Mouse (Mus musculus) hindbrain, embryonic 15.5 days (tissue): ENCODE data around the gene Miox. TPM values are rescaled to one million over a fixed set of nuclear protein-coding genes. Genes with fewer than 3 reads are reported as not detected.

Experiments used
- microRNA-seq: library from miRNA; unstranded; fragments of <30 nt; microRNA quantifications from one replicate; pipeline ENCODE4, GENCODE M21; 2016
- polyA plus RNA-seq: library from polyadenylated mRNA; unstranded; fragments of >200 nt; fragmentation: Nextera tagmentation; extraction: Ambion mirVana; gene quantifications from 2 replicates; pipeline ENCODE4 v1.2.1, GENCODE M21; 2015

Gene Miox
- polyA plus RNA-seq, 1 experiment from 2014 or later: not detected

Small RNA genes lying within 50 kb of the gene (microRNA-seq; reads per million reads assigned to microRNA genes)
- gene Mir6959: not detected

Other genes starting within 250 kb of the Miox start
- 20.1 and 21.3 TPM in 2 replicates for gene Selenoo, start 245.3 kb upstream of the Miox start, polyA plus RNA-seq
- 16.6 and 16.9 TPM in 2 replicates for gene Tubgcp6, start 211.3 kb upstream of the Miox start, polyA plus RNA-seq
- 25.3 and 27.6 TPM in 2 replicates for gene Hdac10, start 205.7 kb upstream of the Miox start, polyA plus RNA-seq
- 4.2 and 4.6 TPM in 2 replicates for gene Mapk12, start 193.7 kb upstream of the Miox start, polyA plus RNA-seq
- 27.3 and 28.3 TPM in 2 replicates for gene Mapk11, start 184.8 kb upstream of the Miox start, polyA plus RNA-seq
- 90.7 and 105 TPM in 2 replicates for gene Plxnb2, start 153.6 kb upstream of the Miox start, polyA plus RNA-seq
- 80.4 and 93.7 TPM in 2 replicates for gene Dennd6b, start 137.9 kb upstream of the Miox start, polyA plus RNA-seq
- 71.3 and 73.4 TPM in 2 replicates for gene Ppp6r2, start 122.8 kb upstream of the Miox start, polyA plus RNA-seq
- 96.8 and 102 TPM in 2 replicates for gene Sbf1, start 19.1 kb upstream of the Miox start, polyA plus RNA-seq
- not detected in 2 replicates for gene Adm2, start 11.7 kb upstream of the Miox start, polyA plus RNA-seq
- 33.2 and 38.6 TPM in 2 replicates for gene Lmf2, start 21.3 kb downstream of the Miox start, polyA plus RNA-seq
- 113 and 120 TPM in 2 replicates for gene Ncaph2, start 21.3 kb downstream of the Miox start, polyA plus RNA-seq
- gene Sco2, start 39.4 kb downstream of the Miox start, polyA plus RNA-seq: 17.1 and 17.8 TPM in 2 replicates
- gene Tymp, start 42.6 kb downstream of the Miox start, polyA plus RNA-seq: 1.8 and 2.6 TPM in 2 replicates
- 2.7 and 4.5 TPM in 2 replicates for gene Odf3b, start 44.9 kb downstream of the Miox start, polyA plus RNA-seq
- gene Klhdc7b, start 50.5 kb downstream of the Miox start, polyA plus RNA-seq: 0.07 TPM in 1 of 2 replicates, not detected in the other
- gene Syce3, start 76.1 kb downstream of the Miox start, polyA plus RNA-seq: not detected in 2 replicates
- gene Cpt1b, start 91.5 kb downstream of the Miox start, polyA plus RNA-seq: 0.97 and 1.2 TPM in 2 replicates
- 6.2 and 7.2 TPM in 2 replicates for gene C730034F03Rik, start 95.2 kb downstream of the Miox start, polyA plus RNA-seq
- not detected in 2 replicates for gene Gm44502, start 95.3 kb downstream of the Miox start, polyA plus RNA-seq
- 89.8 and 91.9 TPM in 2 replicates for gene Chkb, start 95.5 kb downstream of the Miox start, polyA plus RNA-seq
- 78.0 and 87.6 TPM in 2 replicates for gene Mapk8ip2, start 119.5 kb downstream of the Miox start, polyA plus RNA-seq
- 33.4 and 35.4 TPM in 2 replicates for gene Arsa, start 143.0 kb downstream of the Miox start, polyA plus RNA-seq
- 9.6 and 11.2 TPM in 2 replicates for gene Shank3, start 165.2 kb downstream of the Miox start, polyA plus RNA-seq
- 1.4 and 1.5 TPM in 2 replicates for gene Acr, start 233.9 kb downstream of the Miox start, polyA plus RNA-seq